Mouse (Mus musculus) spleen, adult 18-20 months (tissue): ENCODE measurements around the gene Rps29.
A peak's percentile ranks its signal among the peaks of the same experiment; 100 is the strongest.

Experiments
- DNase-seq, 2 experiments: peaks; one replicate each; pipeline ENCODE4 v3.0.0; 2022; ENCODE audit warnings: mixed read lengths in 2 of 2

Gene Rps29

GRCm38 (mm10) chr12:69158765-69159577 lies at the start of gene Rps29:
TSS of gene Rps29 (minus strand) at chr12:69159186.
- DNase-seq, result peak; percentile 93 to 95

GRCm38 (mm10) chr12:69208520-69208919 lies 49.5 kb upstream of the Rps29 start:
- no peak for DNase-seq

- DNase-seq, result no peak
Observed at GRCm38 (mm10) chr12:69207926-69208325, 48.9 kb upstream of the Rps29 start.

GRCm38 (mm10) chr12:69207396-69207795 lies 48.4 kb upstream of the Rps29 start:
- DNase-seq, result no peak

DNA sequence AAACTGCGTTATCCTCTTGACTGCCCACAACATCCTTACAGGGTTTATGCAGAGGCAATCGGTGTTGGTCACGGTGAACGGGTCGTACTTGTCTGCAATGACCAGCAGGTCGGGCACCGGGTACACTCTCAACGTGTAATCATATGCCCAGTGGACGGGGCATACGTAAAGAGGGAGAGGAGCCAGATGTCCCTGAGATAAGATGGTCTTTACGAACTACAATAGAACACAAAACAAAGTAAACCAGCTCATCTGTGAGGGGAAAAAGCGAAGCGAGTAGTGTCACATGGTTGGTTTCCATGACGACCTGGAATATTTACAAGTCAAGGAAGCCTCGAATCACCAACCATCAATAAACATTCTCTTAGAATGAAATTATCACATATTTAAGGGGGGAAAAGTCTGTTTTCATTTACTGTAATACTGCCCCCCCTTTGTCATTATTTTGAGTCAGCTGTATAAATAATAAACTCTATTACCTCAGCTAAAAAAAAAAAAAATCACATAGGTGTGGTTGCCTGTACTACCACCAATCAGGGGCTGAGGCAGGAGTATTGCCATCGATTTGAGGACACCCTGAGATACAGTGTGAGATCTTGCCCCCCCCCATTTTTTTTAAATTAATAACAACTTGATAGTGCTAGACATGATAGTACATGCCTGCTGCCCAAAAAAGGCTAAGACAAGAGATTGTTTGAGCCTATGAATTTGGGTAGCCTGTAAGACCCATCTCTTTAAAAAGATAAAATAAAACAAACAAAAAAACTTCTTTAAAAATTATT lies 45.3 kb upstream of the Rps29 start, which contains the start of gene Gm49384:
Gene Gm49384 (minus strand): TSS at position 216 of the 782 bp plus-strand sequence.
- DNase-seq, result no peak

GRCm38 (mm10) chr12:69198985-69199384 lies 40.0 kb upstream of the Rps29 start:
- no peak for DNase-seq

- peak in 1 of 2 experiments; percentile 57 for DNase-seq
Observed at GRCm38 (mm10) chr12:69198164-69198535, 39.2 kb upstream of the Rps29 start, which contains the start of gene Dnaaf2. TSS of gene Dnaaf2 (minus strand) at chr12:69198429.

DNA sequence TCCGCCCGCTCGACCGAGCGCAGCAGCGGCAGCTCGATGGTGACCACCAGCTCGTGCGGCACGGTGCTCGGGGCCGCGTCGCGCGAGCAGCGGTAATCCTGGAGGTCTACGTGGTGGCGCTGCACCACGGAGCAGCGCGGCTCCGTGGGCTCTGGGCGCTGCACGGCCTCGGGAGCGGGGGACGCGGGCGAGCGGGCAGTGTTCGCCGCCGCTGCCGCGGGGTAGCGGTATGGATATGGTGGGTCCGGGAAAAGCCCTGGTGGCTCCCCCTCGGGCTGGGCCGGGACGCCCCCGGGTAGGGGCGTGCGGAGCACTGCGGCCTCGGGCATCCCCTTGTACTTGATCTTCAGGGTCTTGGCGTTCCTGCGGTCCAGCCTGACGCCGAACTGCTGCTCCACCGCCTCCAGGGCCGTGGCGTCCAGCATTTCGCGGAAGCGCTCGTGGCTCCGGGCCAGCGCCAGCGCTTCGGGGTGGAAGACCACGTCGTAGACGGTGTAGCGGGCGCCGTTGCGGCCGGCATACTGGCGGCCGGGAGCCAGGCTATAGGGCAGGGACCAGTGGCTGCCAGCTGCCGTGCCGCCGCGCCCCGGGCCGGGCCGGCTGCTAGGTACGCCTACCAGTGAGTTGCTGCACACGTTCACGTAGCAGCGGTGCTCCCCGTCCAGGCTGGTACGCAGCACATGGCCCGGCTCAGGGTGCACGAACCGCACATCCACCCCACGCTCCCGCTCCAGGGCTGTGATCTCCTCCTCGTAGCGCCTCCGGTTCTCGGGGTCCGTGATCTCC lies 38.6 kb upstream of the Rps29 start:
- DNase-seq, result peak; percentile 39 to 60

DNA sequence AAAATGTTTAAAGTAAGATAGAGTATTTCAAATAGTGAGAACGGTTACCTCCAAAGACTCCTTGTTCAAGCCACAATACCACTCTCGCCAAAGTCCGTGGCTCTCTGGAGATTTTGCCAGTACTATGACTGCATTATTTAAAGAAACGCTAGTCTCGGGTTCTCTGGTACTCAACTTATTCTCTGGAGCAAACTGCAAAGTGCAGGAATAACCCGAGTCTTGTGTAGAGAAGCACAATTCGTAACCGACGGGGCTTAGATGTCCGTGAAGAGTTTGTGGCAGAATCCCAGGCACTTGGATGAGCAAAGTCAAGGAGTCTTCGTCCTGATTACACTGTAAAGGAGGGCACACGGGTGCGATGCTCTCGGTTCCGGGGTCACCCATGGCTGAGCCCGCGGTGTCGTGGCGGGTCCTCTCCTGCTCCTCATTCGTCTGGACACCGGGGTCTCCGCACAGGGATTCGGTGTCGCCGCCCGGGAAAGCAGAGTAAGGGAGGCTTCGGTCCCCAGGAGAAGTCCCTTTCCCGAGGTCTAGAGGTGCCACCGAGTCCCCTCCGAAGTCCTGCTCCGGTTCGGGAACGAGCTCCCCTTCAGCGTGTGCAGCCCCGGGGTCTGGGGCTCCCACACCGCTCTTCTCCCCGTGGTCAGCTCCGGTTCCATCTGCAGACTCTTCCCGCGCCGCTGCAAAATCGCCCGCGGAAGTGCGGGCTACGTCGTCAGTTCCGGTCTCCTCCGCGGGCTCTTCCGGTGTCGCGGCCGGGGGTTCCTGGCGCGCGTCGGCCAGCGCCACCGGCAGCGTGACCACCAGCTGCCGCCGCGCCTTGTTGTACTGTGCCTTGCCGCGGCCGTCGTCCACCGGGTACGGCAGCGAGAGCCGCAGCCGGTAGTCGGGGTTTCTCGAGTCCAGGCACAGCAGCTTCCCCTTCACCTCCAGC lies 37.7 kb upstream of the Rps29 start, which contains the start of gene Gm49383:
Gene Gm49383 (minus strand): TSS at position 661 of the 934 bp plus-strand sequence.
- peak in 1 of 2 experiments; percentile 51 for DNase-seq

DNA sequence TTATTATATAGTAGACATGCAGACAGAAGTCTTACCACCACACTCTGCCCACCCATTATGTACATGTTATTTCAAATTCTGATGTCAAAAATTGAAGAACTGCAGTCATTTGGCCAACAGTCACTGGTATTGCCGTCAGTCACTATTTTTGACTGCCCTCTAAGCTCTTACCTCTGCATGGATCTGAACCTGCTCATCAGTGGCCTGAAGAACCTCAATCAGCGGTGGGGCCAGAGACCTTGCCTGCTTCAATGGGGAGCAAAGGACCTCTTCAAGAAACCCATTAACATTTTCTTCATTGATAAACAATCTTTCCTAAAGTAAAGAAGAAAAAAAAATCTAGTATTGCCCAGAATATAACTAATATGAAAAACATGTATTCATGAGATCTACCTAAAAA lies 33.7 kb upstream of the Rps29 start:
- no peak for DNase-seq

GRCm38 (mm10) chr12:69191396-69191795 lies 32.4 kb upstream of the Rps29 start:
- no peak for DNase-seq

GRCm38 (mm10) chr12:69190522-69190921 lies 31.5 kb upstream of the Rps29 start:
- no peak for DNase-seq

DNA sequence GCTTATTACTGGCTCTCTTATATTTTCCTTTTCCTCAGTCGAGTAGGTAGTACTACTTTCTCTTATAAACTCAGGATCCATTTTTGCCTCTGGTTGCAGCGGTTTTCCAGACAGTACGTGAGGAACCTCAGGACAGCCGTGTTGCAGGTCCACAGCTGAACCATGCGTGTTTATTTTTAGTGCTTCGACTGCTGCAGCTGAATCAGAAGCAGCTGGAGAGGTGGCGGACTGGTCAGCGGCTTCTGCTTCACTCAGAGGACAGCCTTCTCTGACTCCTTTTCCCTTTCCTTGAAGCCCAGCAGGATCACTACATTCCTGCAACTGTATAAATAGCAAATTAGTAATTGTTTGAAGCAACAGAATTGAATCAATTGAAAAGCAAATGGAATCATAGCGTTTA lies 31.1 kb upstream of the Rps29 start:
- no peak for DNase-seq

DNA sequence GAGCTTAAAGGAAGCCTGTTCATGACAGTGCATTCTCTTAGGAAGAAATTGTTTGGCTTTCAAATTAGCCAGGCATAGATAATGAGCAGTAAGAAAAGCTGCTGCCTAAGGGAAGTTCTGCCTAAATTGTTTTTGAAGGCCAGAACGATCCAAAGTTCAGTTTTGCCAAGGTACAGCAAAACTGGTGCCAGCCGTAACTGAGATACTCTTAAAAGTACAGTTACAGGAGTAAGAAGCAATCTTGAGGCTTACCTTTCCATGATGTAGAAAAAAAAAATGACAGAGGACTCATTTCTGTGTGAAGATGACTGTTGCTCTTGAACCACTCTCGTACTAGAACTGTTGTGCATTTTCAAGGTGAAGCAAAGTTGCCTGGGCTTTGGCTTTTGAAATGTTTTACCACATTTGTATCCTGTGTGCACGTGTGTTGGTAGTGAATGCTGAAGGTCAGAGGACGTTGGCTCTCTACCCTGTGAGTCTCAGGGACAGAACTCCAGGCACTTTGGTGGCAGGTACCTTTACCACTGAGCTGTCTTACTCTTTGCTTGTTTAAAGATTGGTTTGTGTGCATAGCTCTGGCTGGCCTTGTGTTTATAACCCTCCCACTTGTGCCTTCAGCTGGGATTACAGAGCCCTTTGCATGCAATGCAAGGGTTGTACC lies 28.0 kb upstream of the Rps29 start:
- no peak for DNase-seq

DNA sequence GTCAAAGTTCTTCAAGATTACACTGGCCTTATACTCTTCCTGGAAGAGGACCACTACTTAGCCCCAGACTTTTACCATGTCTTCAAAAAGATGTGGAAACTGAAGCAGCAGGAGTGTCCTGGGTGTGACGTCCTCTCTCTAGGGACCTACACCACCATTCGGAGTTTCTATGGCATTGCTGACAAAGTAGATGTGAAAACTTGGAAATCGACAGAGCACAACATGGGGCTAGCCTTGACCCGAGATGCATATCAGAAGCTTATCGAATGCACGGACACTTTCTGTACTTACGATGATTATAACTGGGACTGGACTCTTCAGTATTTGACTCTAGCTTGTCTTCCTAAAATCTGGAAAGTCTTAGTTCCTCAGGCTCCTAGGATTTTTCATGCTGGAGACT lies 26.4 kb upstream of the Rps29 start:
- DNase-seq, result no peak

DNA sequence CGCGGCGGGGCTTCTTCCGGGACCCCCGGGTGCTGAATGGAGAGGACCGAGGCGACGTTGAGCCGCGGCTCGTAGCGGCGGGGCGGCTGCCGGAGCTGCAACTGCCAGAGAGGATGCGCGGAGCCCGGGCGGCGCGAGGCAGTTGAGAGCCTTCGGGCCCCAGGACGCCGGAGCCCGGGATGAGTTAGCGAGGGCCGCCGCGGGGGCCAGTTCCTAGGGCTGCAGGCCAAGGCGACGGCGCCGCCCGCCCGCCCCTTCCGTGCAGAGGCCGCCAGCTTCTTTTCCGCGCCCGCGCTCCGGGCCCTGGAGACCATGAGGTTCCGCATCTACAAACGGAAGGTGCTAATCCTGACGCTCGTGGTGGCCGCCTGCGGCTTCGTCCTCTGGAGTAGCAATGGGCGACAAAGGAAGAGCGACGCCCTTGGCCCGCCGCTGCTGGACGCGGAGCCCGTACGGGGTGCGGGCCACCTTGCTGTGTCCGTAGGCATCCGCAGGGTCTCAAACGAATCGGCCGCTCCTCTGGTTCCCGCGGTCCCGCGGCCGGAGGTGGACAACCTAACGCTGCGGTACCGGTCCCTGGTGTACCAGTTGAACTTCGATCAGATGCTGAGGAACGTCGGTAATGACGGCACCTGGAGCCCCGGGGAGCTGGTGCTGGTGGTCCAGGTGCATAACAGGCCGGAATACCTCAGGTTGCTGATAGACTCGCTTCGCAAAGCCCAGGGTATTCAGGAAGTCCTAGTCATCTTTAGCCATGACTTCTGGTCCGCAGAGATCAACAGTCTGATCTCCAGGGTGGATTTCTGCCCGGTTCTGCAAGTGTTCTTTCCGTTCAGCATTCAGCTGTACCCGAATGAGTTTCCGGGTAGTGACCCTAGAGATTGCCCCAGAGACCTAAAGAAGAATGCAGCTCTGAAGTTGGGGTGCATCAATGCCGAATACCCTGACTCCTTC lies 25.6 kb upstream of the Rps29 start:
- DNase-seq, result peak; percentile 57 to 70

DNA sequence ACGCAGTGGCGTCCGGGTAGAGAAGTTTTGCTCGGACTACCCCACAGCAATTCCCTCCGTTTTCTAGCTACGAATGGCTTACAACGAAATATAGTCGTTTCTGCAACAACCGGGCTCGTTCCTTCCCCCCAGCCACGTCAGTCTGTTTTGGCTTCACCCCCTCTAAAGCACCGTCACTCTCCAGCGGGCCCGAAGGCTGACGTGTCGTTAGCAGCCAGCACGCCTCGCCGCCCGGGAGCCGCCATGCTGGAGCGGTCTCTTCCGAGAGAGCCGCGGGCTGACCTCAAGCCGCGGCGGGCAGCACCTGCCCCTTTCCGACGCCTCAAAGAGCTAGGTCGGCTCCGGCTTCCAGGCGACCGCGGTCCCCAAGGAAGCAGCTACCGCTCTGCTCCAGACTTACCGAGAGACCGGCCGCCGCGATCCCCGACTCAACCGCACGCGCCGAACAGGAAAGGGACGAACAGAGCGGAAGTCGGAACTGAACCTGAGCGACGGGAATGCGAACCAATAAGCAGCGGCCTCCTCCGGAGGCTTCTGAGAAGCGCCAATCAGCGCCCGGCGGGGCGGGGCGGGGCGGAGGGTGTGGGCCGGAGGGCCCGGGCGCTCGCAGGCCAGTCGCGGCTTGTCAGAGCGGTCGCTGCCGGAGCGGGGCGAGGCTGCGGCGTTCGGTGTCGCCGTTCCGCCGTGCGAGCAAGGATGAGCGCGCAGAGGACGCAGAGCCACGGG lies 24.8 kb upstream of the Rps29 start, which contains the start of the genes Rpl36al and Mgat2:
Gene Rpl36al (minus strand): TSS at position 501 of the 726 bp plus-strand sequence.
Gene Mgat2 (plus strand): TSS at position 575 of the 726 bp plus-strand sequence.
- peak; percentile 96 to 99 for DNase-seq

GRCm38 (mm10) chr12:69181800-69182199 lies 22.8 kb upstream of the Rps29 start:
- DNase-seq, result no peak

DNA sequence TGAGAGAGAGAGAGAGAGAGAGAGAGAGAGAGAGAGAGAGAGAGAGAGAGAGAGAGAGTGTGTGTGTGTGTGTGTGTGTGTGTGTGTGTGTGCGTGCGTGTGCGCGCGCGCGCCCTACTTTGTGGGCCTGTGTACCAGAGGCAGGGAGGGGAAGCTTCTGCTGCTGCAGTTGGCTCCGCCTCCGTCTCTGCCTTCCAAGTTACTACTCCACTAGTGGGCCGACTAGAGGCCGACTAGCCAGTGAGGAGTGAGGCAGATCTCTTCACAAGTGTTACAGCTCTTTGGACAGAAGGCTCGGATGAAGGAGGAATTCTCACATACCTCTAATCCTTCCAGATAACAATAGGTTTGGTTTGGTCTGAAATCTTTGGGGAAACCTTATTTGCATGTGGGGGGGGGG lies 20.4 kb upstream of the Rps29 start:
- DNase-seq, result no peak
